Mouse (Mus musculus): ENCODE results near the gene Chrne. TPM values are rescaled to one million over a fixed set of nuclear protein-coding genes. Genes with fewer than 3 reads are reported as not detected.

Gene Chrne
- polyA plus RNA-seq, 2 experiments: 0.20 to 0.43 TPM

GRCm38 (mm10) chr11:70635601-70636000 lies 16.6 kb upstream of the Chrne start:
- no peak overlapping the region for H3K9ac ChIP-seq (ENCODE audit: low read depth, low read length, severe bottlenecking)
- no peaks in the 10 kb centered on the region for H3K36me3 ChIP-seq (ENCODE audit: control insufficient read depth, insufficient read depth, low read length)
- H3K4me1 ChIP-seq (ENCODE audit: control insufficient read depth, insufficient read depth, low read length): no peaks in the 10 kb centered on the region
- no peaks in the 10 kb centered on the region for H3K9me3 ChIP-seq (ENCODE audit: control insufficient read depth, low read length)
- no peak for TF ChIP-seq POLR2A (IDR thresholded peaks at IDR 0.05; ENCODE audit: borderline replicate concordance, extremely low read depth, insufficient read depth, insufficient read length)
- DNase-seq (ENCODE audit: low spot score) (no peak), ATAC-seq (ENCODE audit: low FRiP score, low read depth) (no peak)
- H3K27me3 ChIP-seq (ENCODE audit: control insufficient read depth, insufficient read depth, low read length): no peaks in the 10 kb centered on the region
- H3K4me2 ChIP-seq (replicated peaks; ENCODE audit: low read depth, low read length, severe bottlenecking): no peak overlapping the region
- H3K4me3 ChIP-seq (replicated peaks; ENCODE audit: low read length): no peak overlapping the region
- H3K27ac ChIP-seq (replicated peaks; ENCODE audit: low read depth, low read length): no peak overlapping the region
- WGBS: 78% methylated on average over 4 of the region's 4 CpGs

GRCm38 (mm10) chr11:70630129-70630528 lies 11.1 kb upstream of the Chrne start:
- ATAC-seq (ENCODE audit: low FRiP score, low read depth): no peak
- DNase-seq (ENCODE audit: low spot score): no peak
- Histone ChIP-seq H3K36me3 (ENCODE audit: control insufficient read depth, insufficient read depth, low read length) (no peaks in the 10 kb centered on the region), H3K9me3 (ENCODE audit: control insufficient read depth, low read length) (no peaks in the 10 kb centered on the region), H3K4me2 (replicated peaks; ENCODE audit: low read depth, low read length, severe bottlenecking) (no peak overlapping the region), H3K9ac (ENCODE audit: low read depth, low read length, severe bottlenecking) (no peak overlapping the region), H3K27me3 (ENCODE audit: control insufficient read depth, insufficient read depth, low read length) (no peaks in the 10 kb centered on the region), H3K27ac (replicated peaks; ENCODE audit: low read depth, low read length) (no peak overlapping the region), H3K4me3 (replicated peaks; ENCODE audit: low read length) (no peak overlapping the region), H3K4me1 (ENCODE audit: control insufficient read depth, insufficient read depth, low read length) (no peaks in the 10 kb centered on the region)
- no peak for TF ChIP-seq POLR2A (IDR thresholded peaks at IDR 0.05; ENCODE audit: borderline replicate concordance, extremely low read depth, insufficient read depth, insufficient read length)
- WGBS: 64% methylated on average over 7 of the region's 7 CpGs

GRCm38 (mm10) chr11:70629557-70629956 lies 10.5 kb upstream of the Chrne start:
- Histone ChIP-seq H3K9me3 (ENCODE audit: control insufficient read depth, low read length) (no peaks in the 10 kb centered on the region), H3K36me3 (ENCODE audit: control insufficient read depth, insufficient read depth, low read length) (no peaks in the 10 kb centered on the region), H3K4me1 (ENCODE audit: control insufficient read depth, insufficient read depth, low read length) (no peaks in the 10 kb centered on the region), H3K4me2 (replicated peaks; ENCODE audit: low read depth, low read length, severe bottlenecking) (no peak overlapping the region), H3K9ac (ENCODE audit: low read depth, low read length, severe bottlenecking) (no peak overlapping the region), H3K27ac (replicated peaks; ENCODE audit: low read depth, low read length) (no peak overlapping the region), H3K4me3 (replicated peaks; ENCODE audit: low read length) (no peak overlapping the region), H3K27me3 (ENCODE audit: control insufficient read depth, insufficient read depth, low read length) (no peaks in the 10 kb centered on the region)
- 51% methylated on average over 5 of the region's 5 CpGs for WGBS
- DNase-seq (ENCODE audit: low spot score) (no peak), ATAC-seq (ENCODE audit: low FRiP score, low read depth) (no peak)
- no peak for TF ChIP-seq POLR2A (IDR thresholded peaks at IDR 0.05; ENCODE audit: borderline replicate concordance, extremely low read depth, insufficient read depth, insufficient read length)

GRCm38 (mm10) chr11:70628431-70628830 lies 9.4 kb upstream of the Chrne start:
- H3K27me3 ChIP-seq (ENCODE audit: control insufficient read depth, insufficient read depth, low read length): no peaks in the 10 kb centered on the region
- no peak overlapping the region for H3K27ac ChIP-seq (replicated peaks; ENCODE audit: low read depth, low read length)
- ATAC-seq (ENCODE audit: low FRiP score, low read depth) (no peak), DNase-seq (ENCODE audit: low spot score) (no peak)
- WGBS: 73% methylated on average over 2 of the region's 2 CpGs
- no peak overlapping the region for H3K4me3 ChIP-seq (replicated peaks; ENCODE audit: low read length)
- no peak for TF ChIP-seq POLR2A (IDR thresholded peaks at IDR 0.05; ENCODE audit: borderline replicate concordance, extremely low read depth, insufficient read depth, insufficient read length)
- H3K9me3 ChIP-seq (ENCODE audit: control insufficient read depth, low read length): no peaks in the 10 kb centered on the region
- H3K9ac ChIP-seq (ENCODE audit: low read depth, low read length, severe bottlenecking): no peak overlapping the region
- no peak overlapping the region for H3K4me2 ChIP-seq (replicated peaks; ENCODE audit: low read depth, low read length, severe bottlenecking)
- H3K36me3 ChIP-seq (ENCODE audit: control insufficient read depth, insufficient read depth, low read length): no peaks in the 10 kb centered on the region
- H3K4me1 ChIP-seq (ENCODE audit: control insufficient read depth, insufficient read depth, low read length): no peaks in the 10 kb centered on the region

- Histone ChIP-seq H3K4me1 (ENCODE audit: control insufficient read depth, insufficient read depth, low read length) (no peaks in the 10 kb centered on the region), H3K4me2 (replicated peaks; ENCODE audit: low read depth, low read length, severe bottlenecking) (no peak overlapping the region), H3K9me3 (ENCODE audit: control insufficient read depth, low read length) (no peaks in the 10 kb centered on the region), H3K27ac (replicated peaks; ENCODE audit: low read depth, low read length) (no peak overlapping the region), H3K27me3 (ENCODE audit: control insufficient read depth, insufficient read depth, low read length) (no peaks in the 10 kb centered on the region), H3K4me3 (replicated peaks; ENCODE audit: low read length) (no peak overlapping the region), H3K9ac (ENCODE audit: low read depth, low read length, severe bottlenecking) (no peak overlapping the region), H3K36me3 (ENCODE audit: control insufficient read depth, insufficient read depth, low read length) (no peaks in the 10 kb centered on the region)
- no peak for ATAC-seq (ENCODE audit: low FRiP score, low read depth)
- DNase-seq (ENCODE audit: low spot score): no peak
- no peak for TF ChIP-seq POLR2A (IDR thresholded peaks at IDR 0.05; ENCODE audit: borderline replicate concordance, extremely low read depth, insufficient read depth, insufficient read length)
- WGBS: 77% methylated on average over 4 of the region's 4 CpGs
Observed at GRCm38 (mm10) chr11:70626877-70627276, 7.9 kb upstream of the Chrne start.

GRCm38 (mm10) chr11:70625473-70625872 lies 6.5 kb upstream of the Chrne start:
- 50% methylated on average over 4 of the region's 4 CpGs for WGBS

More at GRCm38 (mm10) chr11:70625473-70625872, 6.5 kb upstream of the Chrne start:
- no peak for DNase-seq (ENCODE audit: low spot score)
- no peak overlapping the region for H3K4me2 ChIP-seq (replicated peaks; ENCODE audit: low read depth, low read length, severe bottlenecking)
- no peak overlapping the region for H3K27ac ChIP-seq (replicated peaks; ENCODE audit: low read depth, low read length)
- H3K9ac ChIP-seq (ENCODE audit: low read depth, low read length, severe bottlenecking): no peak overlapping the region
- H3K27me3 ChIP-seq (ENCODE audit: control insufficient read depth, insufficient read depth, low read length): no peaks in the 10 kb centered on the region
- ATAC-seq (ENCODE audit: low FRiP score, low read depth): no peak
- H3K4me1 ChIP-seq (ENCODE audit: control insufficient read depth, insufficient read depth, low read length): no peaks in the 10 kb centered on the region
- no peak for TF ChIP-seq POLR2A (IDR thresholded peaks at IDR 0.05; ENCODE audit: borderline replicate concordance, extremely low read depth, insufficient read depth, insufficient read length)
- no peak overlapping the region for H3K4me3 ChIP-seq (replicated peaks; ENCODE audit: low read length)
- no peaks in the 10 kb centered on the region for H3K9me3 ChIP-seq (ENCODE audit: control insufficient read depth, low read length)
- no peaks in the 10 kb centered on the region for H3K36me3 ChIP-seq (ENCODE audit: control insufficient read depth, insufficient read depth, low read length)
